8 mouse cellular contexts compared by ENCODE assay signal in genomic region chr11:50236937-50237835, GRCm38 (mm10). TPM values are rescaled to one million over a fixed set of nuclear protein-coding genes. Genes with fewer than 3 reads are reported as not detected.
DNase-seq lines count a peak whose midpoint lies in the region; ATAC-seq and TF ChIP-seq lines count a peak whose summit lies in the region.

No protein-coding gene starts in this region.

- no peak for TF ChIP-seq CTCF in liver, adult 2 months (IDR thresholded peaks at IDR 0.05; ENCODE audit: low read depth, low read length)
- TF ChIP-seq CTCF in cortical plate, adult 2 months (IDR thresholded peaks at IDR 0.05; ENCODE audit: extremely low read depth, insufficient read depth, low read length): no peak
- no peak for TF ChIP-seq CTCF in hindbrain, postnatal 0 days (IDR thresholded peaks at IDR 0.05; ENCODE audit: low read depth)

- TF ChIP-seq POLR2A in liver, adult 2 months (IDR thresholded peaks at IDR 0.05; ENCODE audit: extremely low read depth, insufficient read depth, low read length): no peak
- TF ChIP-seq POLR2A in cortical plate, adult 2 months (IDR thresholded peaks at IDR 0.05; ENCODE audit: extremely low read depth, insufficient read depth, low read length): no peak

- peaks cover 8% of the 10 kb centered on the region; the same call in 1 of the 2 replicates for H3K4me1 ChIP-seq in liver, adult 2 months (ENCODE audit: control insufficient read depth, insufficient read depth, low read length)
- H3K4me1 ChIP-seq in cortical plate, adult 2 months (ENCODE audit: control insufficient read depth, insufficient read depth, low read length): peaks cover 5% of the 10 kb centered on the region; the same call in 1 of the 2 replicates
- H3K4me1 ChIP-seq in hindbrain, postnatal 0 days (ENCODE audit: insufficient read depth, low read length): peaks cover 4% of the 10 kb centered on the region; the same call in 1 of the 2 replicates
- peaks cover 11% of the 10 kb centered on the region for H3K4me1 ChIP-seq in midbrain, embryonic 12.5 days

- no peaks in the 10 kb centered on the region for H3K79me2 ChIP-seq in liver, adult 2 months (ENCODE audit: control insufficient read depth, insufficient read depth, low read length)

- H3K4me2 ChIP-seq in hindbrain, postnatal 0 days (ENCODE audit: low read depth, low read length): peak overlapping the region; percentile 77
- peak overlapping the region; percentile 78 for H3K4me2 ChIP-seq in midbrain, embryonic 12.5 days (replicated peaks)

- peak overlapping the region; percentile 73 for H3K9ac ChIP-seq in liver, adult 2 months (ENCODE audit: low read depth, low read length)
- peak overlapping the region; percentile 45 for H3K9ac ChIP-seq in hindbrain, postnatal 0 days (replicated peaks; ENCODE audit: low read length)
- H3K9ac ChIP-seq in midbrain, embryonic 12.5 days (replicated peaks): peak overlapping the region; percentile 46

- H3K36me3 ChIP-seq in liver, adult 2 months (ENCODE audit: control insufficient read depth, insufficient read depth, low read length): peaks cover 5% of the 10 kb centered on the region; the same call in 1 of the 2 replicates
- peaks cover 35% of the 10 kb centered on the region for H3K36me3 ChIP-seq in hindbrain, postnatal 0 days (ENCODE audit: insufficient read depth, low read length)
- H3K36me3 ChIP-seq in midbrain, embryonic 12.5 days: peaks cover 32% of the 10 kb centered on the region

- intact Hi-C loops in gastrocnemius, postnatal 36 days (cut with DNase I): loop anchor here (2.0 to 5.0 kb wide), 2 partner anchors 56 to 125 kb away; partner anchors contain the start of gene Maml1
- intact Hi-C loops in left cerebral cortex, postnatal 36 days (cut with DNase I): loop anchor here (5.0 kb wide), 1 partner anchor 55 kb away; the partner anchor contains the start of gene Maml1

- H3K27ac ChIP-seq in liver, adult 2 months (replicated peaks; ENCODE audit: insufficient read depth, low read depth, low read length): no peak overlapping the region
- H3K27ac ChIP-seq in cortical plate, adult 2 months (ENCODE audit: insufficient read depth, low read length): no peak overlapping the region
- no peak overlapping the region for H3K27ac ChIP-seq in hindbrain, postnatal 0 days
- H3K27ac ChIP-seq in midbrain, embryonic 12.5 days (replicated peaks): no peak overlapping the region

- H3K27me3 ChIP-seq in liver, adult 2 months (ENCODE audit: control insufficient read depth, insufficient read depth, low read length): no peaks in the 10 kb centered on the region
- no peaks in the 10 kb centered on the region for H3K27me3 ChIP-seq in hindbrain, postnatal 0 days (ENCODE audit: insufficient read depth, low read length)
- H3K27me3 ChIP-seq in midbrain, embryonic 12.5 days: peaks cover 60% of the 10 kb centered on the region

- DNase-seq in liver, adult 2 months (ENCODE audit: extremely low read depth, low read depth, low spot score): no peak
- no peak for DNase-seq in liver
- DNase-seq in hindbrain, postnatal 0 days (ENCODE audit: low spot score): no peak
- DNase-seq in gastrocnemius, postnatal 36 days: no peak
- no peak for DNase-seq in left cerebral cortex, postnatal 36 days (ENCODE audit: low spot score in 2 of 2)

- no peak; the same call in 1 of the 2 replicates for ATAC-seq in hindbrain, postnatal 0 days
- ATAC-seq in midbrain, embryonic 12.5 days (ENCODE audit: low FRiP score, low read depth): peak; percentile 10; the same call in 1 of the 2 replicates
- ATAC-seq in monocyte, adult 5-6 weeks (replicated peaks; ENCODE audit: insufficient number of reproducible peaks, low FRiP score, low TSS enrichment, poor library complexity, severe bottlenecking): no peak

- H3K4me3 ChIP-seq in liver, adult 2 months (ENCODE audit: insufficient read depth, low read depth, low read length): peak overlapping the region; percentile 83
- peak overlapping the region; percentile 38 for H3K4me3 ChIP-seq in cortical plate, adult 2 months (ENCODE audit: insufficient read depth, low read length)
- H3K4me3 ChIP-seq in hindbrain, postnatal 0 days (ENCODE audit: low read length): peak overlapping the region; percentile 49
- peak overlapping the region; percentile 52 for H3K4me3 ChIP-seq in midbrain, embryonic 12.5 days

- H3K9me3 ChIP-seq in hindbrain, postnatal 0 days (ENCODE audit: low read length): no peaks in the 10 kb centered on the region
- H3K9me3 ChIP-seq in midbrain, embryonic 12.5 days: no peaks in the 10 kb centered on the region

- WGBS in liver, adult 2 months: 7% methylated on average over 66 of the region's 66 CpGs
- WGBS in hindbrain, postnatal 0 days: 2% methylated on average over 64 of the region's 66 CpGs
- WGBS in midbrain, embryonic 12.5 days: under 1% methylated on average over 66 of the region's 66 CpGs

RNA-seq across cellular contexts. Expression of gene Ltc4s, which starts 1.2 kb away (rescaled TPM):
- total RNA-seq in liver, adult 2 months (2014; rRNA removed): 0.27 and 0.28 TPM in 2 replicates
- polyA plus RNA-seq in liver, adult 2 months (2012; rRNA removed): 2.1 and 3.2 TPM in 2 replicates
- 22.5 and 24.2 TPM in 2 replicates for polyA plus RNA-seq in cortical plate, adult 2 months (2012; rRNA removed)
- total RNA-seq in hindbrain, postnatal 0 days (2014; rRNA removed): 4.0 and 6.8 TPM in 2 replicates
- 5.9 and 7.1 TPM in 2 replicates for polyA plus RNA-seq in hindbrain, postnatal 0 days (2015; fragmentation: Nextera tagmentation; extraction: Ambion mirVana)
- 0.85 and 1.3 TPM in 2 replicates for polyA plus RNA-seq in midbrain, embryonic 12.5 days (2016; fragmentation: Nextera tagmentation; extraction: Ambion mirVana)
- 1 to 10 TPM; 1.4 to 1.9 TPM for total RNA-seq in gastrocnemius, postnatal 36 days (2021)
- total RNA-seq in monocyte, adult 5-6 weeks (2017): not detected in 3 replicates
- 10 to 100 TPM in 1 of 2 experiments, 1 to 10 TPM in 1; 7.7 to 10.9 TPM for total RNA-seq in left cerebral cortex, postnatal 36 days (2021)

RNA-seq across cellular contexts. Expression of gene Mgat4b, which starts 26.5 kb away (rescaled TPM):
- 9.8 and 16.5 TPM in 2 replicates for total RNA-seq in liver, adult 2 months (2014; rRNA removed)
- polyA plus RNA-seq in liver, adult 2 months (2012; rRNA removed): 26.3 and 28.8 TPM in 2 replicates
- 56.6 and 61.1 TPM in 2 replicates for polyA plus RNA-seq in cortical plate, adult 2 months (2012; rRNA removed)
- 108 and 134 TPM in 2 replicates for total RNA-seq in hindbrain, postnatal 0 days (2014; rRNA removed)
- polyA plus RNA-seq in hindbrain, postnatal 0 days (2015; fragmentation: Nextera tagmentation; extraction: Ambion mirVana): 67.8 and 74.6 TPM in 2 replicates
- 40.7 and 45.6 TPM in 2 replicates for polyA plus RNA-seq in midbrain, embryonic 12.5 days (2016; fragmentation: Nextera tagmentation; extraction: Ambion mirVana)
- total RNA-seq in gastrocnemius, postnatal 36 days (2021): 10 to 100 TPM; 35.7 to 35.8 TPM
- 4.9 to 20.2 TPM (median 13.9 TPM) in 3 replicates for total RNA-seq in monocyte, adult 5-6 weeks (2017)
- total RNA-seq in left cerebral cortex, postnatal 36 days (2021): 10 to 100 TPM; 64.9 to 80.2 TPM

RNA-seq across cellular contexts. Expression of gene Sqstm1, which starts 26.6 kb away (rescaled TPM):
- 252 and 333 TPM in 2 replicates for total RNA-seq in liver, adult 2 months (2014; rRNA removed)
- 254 and 299 TPM in 2 replicates for polyA plus RNA-seq in liver, adult 2 months (2012; rRNA removed)
- polyA plus RNA-seq in cortical plate, adult 2 months (2012; rRNA removed): 410 and 414 TPM in 2 replicates
- total RNA-seq in hindbrain, postnatal 0 days (2014; rRNA removed): 289 and 299 TPM in 2 replicates
- polyA plus RNA-seq in hindbrain, postnatal 0 days (2015; fragmentation: Nextera tagmentation; extraction: Ambion mirVana): 412 and 450 TPM in 2 replicates
- polyA plus RNA-seq in midbrain, embryonic 12.5 days (2016; fragmentation: Nextera tagmentation; extraction: Ambion mirVana): 193 and 203 TPM in 2 replicates
- 100 to 1,000 TPM; 421 to 471 TPM for total RNA-seq in gastrocnemius, postnatal 36 days (2021)
- total RNA-seq in monocyte, adult 5-6 weeks (2017): 878 to 1,339 TPM (median 1,041 TPM) in 3 replicates
- total RNA-seq in left cerebral cortex, postnatal 36 days (2021): 100 to 1,000 TPM; 460 to 526 TPM

RNA-seq across cellular contexts. Expression of gene Maml1, which starts 54.9 kb away (rescaled TPM):
- 3.1 and 4.0 TPM in 2 replicates for total RNA-seq in liver, adult 2 months (2014; rRNA removed)
- polyA plus RNA-seq in liver, adult 2 months (2012; rRNA removed): 7.2 and 8.3 TPM in 2 replicates
- polyA plus RNA-seq in cortical plate, adult 2 months (2012; rRNA removed): 5.7 and 6.3 TPM in 2 replicates
- total RNA-seq in hindbrain, postnatal 0 days (2014; rRNA removed): 11.6 and 13.9 TPM in 2 replicates
- polyA plus RNA-seq in hindbrain, postnatal 0 days (2015; fragmentation: Nextera tagmentation; extraction: Ambion mirVana): 1.6 and 1.8 TPM in 2 replicates
- 6.4 and 6.6 TPM in 2 replicates for polyA plus RNA-seq in midbrain, embryonic 12.5 days (2016; fragmentation: Nextera tagmentation; extraction: Ambion mirVana)
- total RNA-seq in gastrocnemius, postnatal 36 days (2021): 1 to 10 TPM; 4.8 to 6.3 TPM
- 12.4 to 18.2 TPM (median 13.2 TPM) in 3 replicates for total RNA-seq in monocyte, adult 5-6 weeks (2017)
- total RNA-seq in left cerebral cortex, postnatal 36 days (2021): 10 to 100 TPM in 1 of 2 experiments, 1 to 10 TPM in 1; 9.9 to 10.6 TPM
